36 mouse cellular contexts compared by ENCODE assay signal in the genomic region with DNA sequence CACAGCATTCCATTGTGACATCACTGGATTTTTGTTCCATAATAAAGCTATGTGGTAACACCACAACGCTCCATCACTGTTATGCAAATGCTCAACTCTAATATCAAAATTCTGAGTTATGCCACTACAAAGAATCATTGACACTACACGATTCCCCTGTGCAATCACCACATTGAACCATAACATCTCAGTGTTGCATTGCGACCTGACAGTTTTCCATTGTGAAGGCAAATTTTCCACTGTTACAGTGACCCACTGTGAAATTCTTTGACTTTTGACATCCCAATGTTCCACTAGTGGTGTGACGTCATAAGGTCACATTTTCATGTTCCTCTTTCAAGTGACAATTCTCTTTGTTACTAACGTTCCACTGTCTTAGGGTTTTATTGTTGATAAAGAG. TPM values are rescaled to one million over a fixed set of nuclear protein-coding genes. Genes with fewer than 3 reads are reported as not detected.
"Had no signal": no experiment of that assay in that cellular context is flagged by ENCODE, and none has a peak within 500 bp of the region (broad histone marks: within the 10 kb centered on the region; RNA-seq: fewer than 3 reads in every experiment).

No protein-coding gene starts in this region.

- H3K4me1 ChIP-seq: embryonic facial prominence, embryonic 10.5 days; embryonic facial prominence, embryonic 12.5 days; embryonic facial prominence, embryonic 13.5 days; embryonic facial prominence, embryonic 15.5 days; forebrain, embryonic 10.5 days; forebrain, embryonic 12.5 days; forebrain, embryonic 13.5 days; forebrain, embryonic 15.5 days had no signal

- ATAC-seq: forebrain, embryonic 13.5 days; forebrain, embryonic 14.5 days; forebrain, embryonic 15.5 days; forebrain, embryonic 16.5 days; forebrain, postnatal 0 days had no signal

- H3K4me3 ChIP-seq: embryonic facial prominence, embryonic 10.5 days; embryonic facial prominence, embryonic 12.5 days; embryonic facial prominence, embryonic 13.5 days; embryonic facial prominence, embryonic 15.5 days; erythroblast, embryonic 14.5 days; forebrain, embryonic 10.5 days; forebrain, embryonic 12.5 days; forebrain, embryonic 13.5 days; forebrain, embryonic 15.5 days; gastrocnemius, adult 2 months; heart, adult 2 months had no signal

- H3K27ac ChIP-seq: embryonic facial prominence, embryonic 10.5 days; embryonic facial prominence, embryonic 12.5 days; embryonic facial prominence, embryonic 13.5 days; embryonic facial prominence, embryonic 15.5 days; forebrain, embryonic 10.5 days; forebrain, embryonic 12.5 days; forebrain, embryonic 13.5 days; forebrain, embryonic 15.5 days; gastrocnemius, adult 2 months; heart, adult 2 months had no signal

- H3K4me2 ChIP-seq: embryonic facial prominence, embryonic 12.5 days; embryonic facial prominence, embryonic 13.5 days; embryonic facial prominence, embryonic 15.5 days; forebrain, embryonic 12.5 days; forebrain, embryonic 13.5 days; forebrain, embryonic 15.5 days had no signal

- H3K27me3 ChIP-seq: embryonic facial prominence, embryonic 12.5 days; embryonic facial prominence, embryonic 13.5 days; embryonic facial prominence, embryonic 15.5 days; forebrain, embryonic 12.5 days; forebrain, embryonic 13.5 days; forebrain, embryonic 15.5 days had no signal

- DNase-seq: cerebellum, adult 2 months; cerebellum, adult 8-10 months; cerebellum, adult 9-10 months; cerebellum, adult 9-11 months; cerebellum, postnatal 10 days; cerebellum, postnatal 14 days; cerebellum, postnatal 25 days; embryo, embryonic 11 days; forebrain, postnatal 0 days; gastrocnemius, adult 2 months; gastrocnemius, postnatal 10 days; gastrocnemius, postnatal 14 days; gastrocnemius, postnatal 25 days; gastrocnemius, postnatal 36 days; heart, adult 18-20 months; heart, adult 2 months had no signal

- H3K9me3 ChIP-seq: embryonic facial prominence, embryonic 10.5 days; embryonic facial prominence, embryonic 12.5 days; embryonic facial prominence, embryonic 13.5 days; embryonic facial prominence, embryonic 15.5 days; forebrain, embryonic 10.5 days; forebrain, embryonic 12.5 days; forebrain, embryonic 13.5 days; forebrain, embryonic 15.5 days had no signal

- H3K9ac ChIP-seq: embryonic facial prominence, embryonic 12.5 days; embryonic facial prominence, embryonic 13.5 days; embryonic facial prominence, embryonic 15.5 days; forebrain, embryonic 12.5 days; forebrain, embryonic 13.5 days; forebrain, embryonic 15.5 days; forebrain, postnatal 0 days had no signal

RNA-seq across cellular contexts. Expression of gene Sept14, which starts 57.5 kb away (rescaled TPM):
- total RNA-seq: common myeloid progenitor, adult 5-6 weeks; forebrain, postnatal 0 days; gastrocnemius, adult 18-20 months; gastrocnemius, adult 2 months; gastrocnemius, adult 8-10 months; gastrocnemius, postnatal 10 days; gastrocnemius, postnatal 14 days; gastrocnemius, postnatal 25 days; gastrocnemius, postnatal 36 days; gastrocnemius, postnatal 4 days; heart, adult 18-20 months; heart, adult 2 months; heart, adult 8-10 months had no signal
- polyA plus RNA-seq: cerebellum, adult 2 months; cortical plate, adult 2 months; embryonic facial prominence, embryonic 10.5 days; embryonic facial prominence, embryonic 11.5 days; embryonic facial prominence, embryonic 12.5 days; embryonic facial prominence, embryonic 13.5 days; embryonic facial prominence, embryonic 14.5 days; embryonic facial prominence, embryonic 15.5 days; erythroblast, embryonic 14.5 days; forebrain, embryonic 10.5 days; forebrain, embryonic 11.5 days; forebrain, embryonic 12.5 days; forebrain, embryonic 13.5 days; forebrain, embryonic 14.5 days; forebrain, embryonic 15.5 days; forebrain, embryonic 16.5 days; forebrain, postnatal 0 days; heart, adult 2 months had no signal
